Mouse (Mus musculus): ENCODE data around the gene Prlr. TPM values are rescaled to one million over a fixed set of nuclear protein-coding genes. Genes with fewer than 3 reads are reported as not detected.

Gene Prlr
- polyA plus RNA-seq, 1 experiment = 82.0 TPM

DNA sequence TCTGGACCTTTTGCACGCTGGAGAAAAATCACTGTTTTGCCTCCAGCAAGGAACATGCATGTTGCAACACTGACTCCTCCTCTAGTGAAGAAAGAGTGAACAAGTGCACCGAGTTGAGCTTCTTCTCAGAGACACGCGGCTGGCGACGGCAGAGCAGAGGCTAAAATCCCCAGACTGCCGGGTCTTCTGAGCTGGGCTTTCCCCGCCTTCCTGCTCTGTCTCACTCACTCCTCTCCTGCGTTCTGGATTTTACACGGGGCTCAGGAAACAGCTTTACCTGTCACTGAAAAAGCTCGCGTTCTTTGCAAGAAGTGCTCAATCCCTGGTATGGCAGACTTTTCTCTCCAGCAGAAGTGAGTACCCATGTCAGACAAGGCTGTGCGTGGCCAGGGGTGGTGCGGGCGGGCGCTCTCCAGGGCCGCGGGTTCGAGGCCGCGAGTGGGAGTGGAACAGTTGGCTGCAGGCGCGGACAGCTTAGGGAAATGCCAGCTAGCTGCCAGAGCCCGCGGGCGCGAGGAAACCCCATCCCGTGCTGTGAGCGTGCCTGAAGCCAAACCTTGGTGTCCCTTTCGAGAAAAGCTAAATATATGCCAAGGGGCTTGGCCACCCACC lies 587 bp downstream of the Prlr start:
- DNase-seq = peak; percentile 29
- H3K4me3 ChIP-seq (ENCODE audit: insufficient read depth, low read depth, low read length) = peak overlapping the region; percentile 30

DNA sequence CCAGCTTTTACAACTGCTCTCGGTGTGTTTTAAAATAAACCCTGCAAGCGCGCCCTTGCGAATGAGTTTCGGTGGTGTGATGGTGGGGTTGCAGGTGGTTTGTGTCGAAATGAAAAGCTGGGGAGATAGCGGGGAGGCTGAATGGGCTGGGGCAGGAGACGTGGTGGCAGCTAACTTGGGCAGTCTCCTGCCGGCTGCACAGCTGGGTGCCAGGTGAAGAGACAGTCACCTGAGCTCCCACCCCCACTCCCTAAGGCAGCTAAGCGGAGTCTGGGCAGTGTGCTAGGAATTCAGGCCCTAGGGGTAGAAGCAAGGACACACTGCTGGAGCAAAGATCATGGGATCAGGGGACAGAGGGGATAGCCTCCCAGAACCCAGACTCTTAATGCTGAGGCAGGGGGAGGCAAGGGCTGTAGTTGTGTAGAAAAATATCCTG lies 1.1 kb downstream of the Prlr start:
- Histone ChIP-seq H3K36me3 (ENCODE audit: control insufficient read depth, insufficient read depth, low read length) (no peaks in the 10 kb centered on the region), H3K27ac (ENCODE audit: insufficient read depth, low read depth, low read length) (no peak overlapping the region), H3K27me3 (replicated peaks; ENCODE audit: control insufficient read depth, insufficient read depth, low read length) (no peaks in the 10 kb centered on the region), H3K4me1 (ENCODE audit: control insufficient read depth, insufficient read depth, low read length) (no peaks in the 10 kb centered on the region), H3K4me3 (ENCODE audit: insufficient read depth, low read depth, low read length) (peak overlapping the region; percentile 30; the same call in 1 of the 2 replicates)
- 7% methylated on average over 10 of the region's 10 CpGs for WGBS
- peak; percentile 5 for DNase-seq
- TF ChIP-seq POLR2A (IDR thresholded peaks at IDR 0.05; ENCODE audit: low read depth, low read length) = no peak
- no peak for TF ChIP-seq CTCF (conservative IDR thresholded peaks at IDR 0.05; ENCODE audit: insufficient read depth, insufficient read length, low read depth, low read length)

More for the DNA sequence above, 587 bp downstream of the Prlr start:
- H3K36me3 ChIP-seq (ENCODE audit: control insufficient read depth, insufficient read depth, low read length) = no peaks in the 10 kb centered on the region
- WGBS = 1% methylated on average over 30 of the region's 30 CpGs
- no peaks in the 10 kb centered on the region for H3K27me3 ChIP-seq (replicated peaks; ENCODE audit: control insufficient read depth, insufficient read depth, low read length)
- H3K27ac ChIP-seq (ENCODE audit: insufficient read depth, low read depth, low read length) = no peak overlapping the region
- no peak for TF ChIP-seq CTCF (conservative IDR thresholded peaks at IDR 0.05; ENCODE audit: insufficient read depth, insufficient read length, low read depth, low read length)
- no peak for TF ChIP-seq POLR2A (IDR thresholded peaks at IDR 0.05; ENCODE audit: low read depth, low read length)
- no peaks in the 10 kb centered on the region for H3K4me1 ChIP-seq (ENCODE audit: control insufficient read depth, insufficient read depth, low read length)

DNA sequence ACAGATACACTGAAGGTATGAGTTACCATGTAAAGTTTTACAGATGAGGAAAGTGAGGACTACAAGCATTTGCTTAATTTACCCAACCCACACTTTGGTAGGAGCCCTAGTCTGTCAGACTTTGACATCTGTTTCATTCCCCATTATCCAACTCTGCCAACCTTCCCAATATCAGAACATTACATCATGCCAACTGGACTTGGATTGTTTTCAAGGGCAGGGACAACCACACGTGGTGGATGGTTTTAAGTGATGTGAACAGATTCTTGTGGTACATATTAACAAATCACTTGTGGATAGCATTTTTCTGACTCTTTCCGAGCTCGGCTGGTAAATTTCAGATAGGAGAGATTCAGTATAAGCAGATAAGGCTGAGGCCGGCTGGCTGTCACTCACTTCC lies 3.7 kb downstream of the Prlr start:
- no peak overlapping the region for H3K4me3 ChIP-seq (ENCODE audit: insufficient read depth, low read depth, low read length)
- no peak overlapping the region for H3K27ac ChIP-seq (ENCODE audit: insufficient read depth, low read depth, low read length)
- no peak for DNase-seq
- 77% methylated on average over 4 of the region's 4 CpGs for WGBS
- H3K4me1 ChIP-seq (ENCODE audit: control insufficient read depth, insufficient read depth, low read length) = no peaks in the 10 kb centered on the region
- H3K27me3 ChIP-seq (replicated peaks; ENCODE audit: control insufficient read depth, insufficient read depth, low read length) = no peaks in the 10 kb centered on the region
- H3K36me3 ChIP-seq (ENCODE audit: control insufficient read depth, insufficient read depth, low read length) = no peaks in the 10 kb centered on the region
- no peak for TF ChIP-seq CTCF (conservative IDR thresholded peaks at IDR 0.05; ENCODE audit: insufficient read depth, insufficient read length, low read depth, low read length)
- TF ChIP-seq POLR2A (IDR thresholded peaks at IDR 0.05; ENCODE audit: low read depth, low read length) = no peak

DNA sequence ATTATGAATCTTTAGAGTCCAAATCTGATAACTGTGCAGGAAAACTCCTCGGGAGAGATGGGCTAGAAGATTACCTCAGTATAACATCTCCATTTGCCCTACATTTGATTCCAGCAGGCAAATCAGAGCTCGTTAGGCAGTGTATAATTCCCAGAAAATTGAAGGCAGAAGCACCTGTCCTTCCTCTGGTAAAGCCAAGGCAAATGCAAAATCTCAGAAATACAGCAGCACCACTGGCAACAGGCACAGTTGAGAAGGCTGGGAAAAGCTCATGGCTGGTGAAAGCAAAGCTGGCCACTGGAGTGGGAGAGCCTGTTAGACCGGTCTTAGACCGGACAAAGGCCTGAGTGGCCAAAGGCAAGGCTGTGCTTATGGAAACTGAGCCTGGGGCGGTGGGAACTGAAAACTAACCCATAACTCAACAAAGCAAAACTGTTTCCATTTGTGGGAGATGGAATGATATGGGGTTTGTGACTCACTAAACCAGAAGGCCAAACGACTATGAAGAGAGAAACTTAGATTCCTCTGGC lies 15.1 kb downstream of the Prlr start:
- TF ChIP-seq POLR2A (IDR thresholded peaks at IDR 0.05; ENCODE audit: low read depth, low read length) (no peak), CTCF (conservative IDR thresholded peaks at IDR 0.05; ENCODE audit: insufficient read depth, insufficient read length, low read depth, low read length) (no peak)
- H3K4me1 ChIP-seq (ENCODE audit: control insufficient read depth, insufficient read depth, low read length) = no peaks in the 10 kb centered on the region
- H3K36me3 ChIP-seq (ENCODE audit: control insufficient read depth, insufficient read depth, low read length) = no peaks in the 10 kb centered on the region
- H3K27me3 ChIP-seq (replicated peaks; ENCODE audit: control insufficient read depth, insufficient read depth, low read length) = no peaks in the 10 kb centered on the region
- 72% methylated on average over 6 of the region's 6 CpGs for WGBS
- no peak overlapping the region for H3K4me3 ChIP-seq (ENCODE audit: insufficient read depth, low read depth, low read length)
- DNase-seq = peak; percentile 12
- no peak overlapping the region for H3K27ac ChIP-seq (ENCODE audit: insufficient read depth, low read depth, low read length)

DNA sequence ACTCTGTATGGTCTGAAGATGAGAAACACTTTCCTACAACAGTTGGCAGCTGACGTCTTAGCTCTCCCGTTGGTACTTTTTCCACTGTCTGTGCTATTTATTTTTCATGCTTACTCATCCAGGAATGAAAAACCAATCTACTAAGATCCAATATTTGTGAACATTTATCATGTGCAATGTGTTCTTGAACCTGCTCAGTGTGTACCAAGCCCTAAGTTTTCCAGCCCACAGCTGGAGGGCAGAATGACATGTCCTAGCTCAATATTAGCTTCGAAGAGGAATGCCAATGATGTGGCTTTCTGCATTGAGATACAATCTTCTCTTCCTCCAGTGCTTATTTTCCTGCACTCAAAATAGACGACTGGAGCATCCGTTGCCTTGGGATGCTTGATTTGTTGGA lies 24.0 kb downstream of the Prlr start:
- 83% methylated on average over 5 of the region's 5 CpGs for WGBS
- Histone ChIP-seq H3K36me3 (ENCODE audit: control insufficient read depth, insufficient read depth, low read length) (no peaks in the 10 kb centered on the region), H3K27ac (ENCODE audit: insufficient read depth, low read depth, low read length) (no peak overlapping the region), H3K4me3 (ENCODE audit: insufficient read depth, low read depth, low read length) (no peak overlapping the region), H3K27me3 (replicated peaks; ENCODE audit: control insufficient read depth, insufficient read depth, low read length) (0 out of 2 replicates have a peak, but pooled peaks cover 2% of the 10 kb centered on the region), H3K4me1 (ENCODE audit: control insufficient read depth, insufficient read depth, low read length) (no peaks in the 10 kb centered on the region)
- no peak for DNase-seq
- TF ChIP-seq CTCF (conservative IDR thresholded peaks at IDR 0.05; ENCODE audit: insufficient read depth, insufficient read length, low read depth, low read length) (no peak), POLR2A (IDR thresholded peaks at IDR 0.05; ENCODE audit: low read depth, low read length) (no peak)

DNA sequence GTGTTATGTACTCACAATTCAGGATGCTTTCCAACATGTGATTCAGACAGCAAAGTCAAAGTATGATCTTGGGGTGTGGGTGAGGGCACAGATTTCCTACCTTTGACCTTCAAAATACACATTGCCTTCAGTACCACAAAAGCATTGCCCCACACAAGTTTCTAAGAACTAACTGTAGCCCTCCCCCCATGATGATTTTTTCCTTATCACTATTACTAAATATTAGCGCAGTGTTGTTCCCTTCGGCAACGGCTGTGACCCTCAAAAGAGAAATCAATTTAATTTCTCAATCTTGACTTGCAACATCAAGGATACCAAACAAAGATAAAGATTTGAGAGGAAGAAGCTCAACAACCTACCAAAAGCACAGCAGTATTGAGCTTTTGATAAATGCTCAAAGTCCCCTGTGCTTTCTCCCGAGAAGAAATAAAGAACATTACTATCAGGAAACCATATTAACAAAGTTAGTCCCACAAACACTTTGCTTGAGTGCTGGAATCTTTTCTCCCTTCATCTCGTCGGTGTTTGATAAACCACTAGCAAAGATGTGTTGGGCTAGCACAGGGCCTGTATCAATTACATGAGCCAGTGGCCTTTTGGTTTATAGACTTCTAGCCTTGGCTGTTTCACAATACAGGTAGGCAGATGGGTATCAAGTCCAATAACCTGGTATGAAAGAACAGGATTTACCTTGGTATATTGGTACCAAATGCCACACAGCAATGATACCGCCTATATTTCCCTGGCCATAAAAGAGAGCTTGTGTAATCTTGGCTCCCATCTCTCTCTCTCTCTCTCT lies 25.7 kb downstream of the Prlr start:
- Histone ChIP-seq H3K4me1 (ENCODE audit: control insufficient read depth, insufficient read depth, low read length) (no peaks in the 10 kb centered on the region), H3K27me3 (replicated peaks; ENCODE audit: control insufficient read depth, insufficient read depth, low read length) (0 out of 2 replicates have a peak, but pooled peaks cover 2% of the 10 kb centered on the region), H3K4me3 (ENCODE audit: insufficient read depth, low read depth, low read length) (no peak overlapping the region), H3K36me3 (ENCODE audit: control insufficient read depth, insufficient read depth, low read length) (no peaks in the 10 kb centered on the region), H3K27ac (ENCODE audit: insufficient read depth, low read depth, low read length) (no peak overlapping the region)
- DNase-seq = no peak
- 96% methylated on average over 7 of the region's 7 CpGs for WGBS
- TF ChIP-seq POLR2A (IDR thresholded peaks at IDR 0.05; ENCODE audit: low read depth, low read length) = no peak
- TF ChIP-seq CTCF (conservative IDR thresholded peaks at IDR 0.05; ENCODE audit: insufficient read depth, insufficient read length, low read depth, low read length) = no peak

DNA sequence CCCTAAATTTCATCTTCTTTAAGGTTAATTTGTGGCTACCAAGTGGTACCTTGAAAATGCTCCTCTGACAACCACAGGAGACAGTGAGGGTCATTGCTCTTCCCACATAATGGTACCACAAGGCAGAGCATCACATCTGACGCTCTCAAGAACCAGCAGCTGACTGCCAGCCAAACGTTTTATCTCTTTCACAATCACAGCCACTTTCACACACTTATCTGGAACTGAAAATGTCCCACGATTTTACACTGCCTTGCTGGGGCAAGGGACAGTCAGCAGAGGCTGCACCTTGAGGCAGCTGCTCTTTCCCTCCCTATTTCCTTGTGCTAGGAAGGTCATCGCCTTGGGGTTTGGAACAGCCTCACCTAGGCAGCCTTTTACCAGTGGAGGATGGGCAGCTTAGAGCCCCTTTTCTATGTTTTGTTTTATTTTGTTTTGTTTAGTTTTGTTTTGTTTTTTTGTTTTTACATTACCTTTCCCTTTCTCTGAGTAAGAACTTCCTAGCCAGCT lies 33.3 kb downstream of the Prlr start:
- H3K4me3 ChIP-seq (ENCODE audit: insufficient read depth, low read depth, low read length) = no peak overlapping the region
- no peaks in the 10 kb centered on the region for H3K4me1 ChIP-seq (ENCODE audit: control insufficient read depth, insufficient read depth, low read length)
- no peak for DNase-seq
- no peak overlapping the region for H3K27ac ChIP-seq (ENCODE audit: insufficient read depth, low read depth, low read length)
- 51% methylated on average over 4 of the region's 4 CpGs for WGBS
- no peak for TF ChIP-seq POLR2A (IDR thresholded peaks at IDR 0.05; ENCODE audit: low read depth, low read length)
- TF ChIP-seq CTCF (conservative IDR thresholded peaks at IDR 0.05; ENCODE audit: insufficient read depth, insufficient read length, low read depth, low read length) = no peak
- H3K27me3 ChIP-seq (replicated peaks; ENCODE audit: control insufficient read depth, insufficient read depth, low read length) = no peaks in the 10 kb centered on the region
- H3K36me3 ChIP-seq (ENCODE audit: control insufficient read depth, insufficient read depth, low read length) = no peaks in the 10 kb centered on the region

Measured in kidney, adult 2 months (tissue).